Mouse (Mus musculus): Measurements from ENCODE around the gene Rps2. TPM values are rescaled to one million over a fixed set of nuclear protein-coding genes. Genes with fewer than 3 reads are reported as not detected.
A peak's percentile ranks its signal among the peaks of the same experiment; 100 is the strongest.
"Not testable (repeated sequence)": the region's sequence is repeated elsewhere in the genome, so short reads cannot be mapped to it uniquely, and the experiment has no call there.

Rps2 gene
- polyA plus RNA-seq (2012; rRNA removed) (2,709 and 3,185 TPM in 2 replicates), polyA plus RNA-seq (2014; fragmentation: Nextera tagmentation; extraction: Ambion mirVana) (1,651 and 1,722 TPM in 2 replicates)

DNA sequence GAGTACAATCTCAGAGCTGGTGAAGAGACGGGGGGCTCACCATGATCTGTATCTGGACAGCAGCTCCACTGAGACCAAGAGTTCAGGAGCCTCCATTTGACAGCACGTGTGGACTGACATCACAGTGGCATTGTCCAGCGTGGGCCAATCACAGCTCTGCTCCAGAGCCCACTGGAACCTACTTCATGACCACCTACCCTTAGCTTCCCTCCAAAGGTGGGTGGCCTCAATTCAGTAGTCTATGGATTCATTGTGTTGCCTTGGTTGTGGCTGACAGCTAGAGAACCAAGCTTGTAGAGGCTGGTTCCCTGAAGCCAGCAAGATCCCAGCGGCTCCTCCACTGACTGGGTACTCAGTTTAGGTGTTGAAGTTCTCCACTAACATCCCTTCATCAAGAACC is at the start of gene Rps2, which contains the start of gene Rnf151:
Gene Rps2, plus strand, starts transcription at position 174 of the 400 bp plus-strand sequence.
Gene Rnf151, minus strand, starts transcription at position 121 of the 400 bp plus-strand sequence.
- H3K4me1 ChIP-seq (ENCODE audit: control insufficient read depth, insufficient read depth, low read length), result peaks cover 15% of the 10 kb centered on the region; the same call in 1 of the 2 replicates
- H3K9me3 ChIP-seq (ENCODE audit: control insufficient read depth, low read length), result no peaks in the 10 kb centered on the region
- peaks cover 38% of the 10 kb centered on the region for H3K36me3 ChIP-seq (ENCODE audit: control insufficient read depth, insufficient read depth, low read length)
- H3K4me3 ChIP-seq (replicated peaks; ENCODE audit: low read length), result peak within 1 kb of the TSS; percentile 90
- no peaks in the 10 kb centered on the region for H3K27me3 ChIP-seq (ENCODE audit: control insufficient read depth, insufficient read depth, low read length)
- H3K4me2 ChIP-seq (replicated peaks; ENCODE audit: low read depth, low read length, severe bottlenecking), result peak within 1 kb of the TSS; percentile 47
- no peak within 1 kb of the TSS for H3K27ac ChIP-seq (replicated peaks; ENCODE audit: low read depth, low read length)
- peak within 1 kb of the TSS; percentile 93; the same call in 1 of the 2 replicates for H3K9ac ChIP-seq (ENCODE audit: low read depth, low read length, severe bottlenecking)
- WGBS, result 81% methylated on average over 4 of the region's 4 CpGs
- DNase-seq (ENCODE audit: low spot score), result no peak
- ATAC-seq (ENCODE audit: low FRiP score, low read depth), result no peak
- TF ChIP-seq POLR2A (IDR thresholded peaks at IDR 0.05; ENCODE audit: borderline replicate concordance, extremely low read depth, insufficient read depth, insufficient read length), result no peak

DNA sequence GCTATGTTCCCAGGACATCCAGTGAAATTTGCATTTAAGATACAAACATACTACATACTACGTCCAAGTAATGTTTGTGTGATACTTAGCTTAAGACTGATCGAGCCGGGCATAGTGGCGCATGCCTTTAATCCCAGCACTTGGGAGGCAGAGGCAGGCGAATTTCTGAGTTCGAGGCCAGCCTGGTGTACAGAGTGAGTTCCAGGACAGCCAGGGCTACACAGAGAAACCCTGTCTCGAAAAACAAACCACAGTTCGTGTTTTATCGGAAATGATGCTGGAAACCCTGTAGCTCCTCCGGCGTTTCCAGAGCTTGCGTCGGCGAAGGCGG is 48.7 kb upstream of the Rps2 start:
- Histone ChIP-seq H3K4me2 (replicated peaks; ENCODE audit: low read depth, low read length, severe bottlenecking) (peak overlapping the region; percentile 57), H3K9ac (ENCODE audit: low read depth, low read length, severe bottlenecking) (peak overlapping the region; percentile 93), H3K4me1 (ENCODE audit: control insufficient read depth, insufficient read depth, low read length) (peaks cover 26% of the 10 kb centered on the region), H3K4me3 (replicated peaks; ENCODE audit: low read length) (peak overlapping the region; percentile 94), H3K27ac (replicated peaks; ENCODE audit: low read depth, low read length) (peak overlapping the region; percentile 67)
- H3K27me3 ChIP-seq (ENCODE audit: control insufficient read depth, insufficient read depth, low read length); H3K9me3 ChIP-seq (ENCODE audit: control insufficient read depth, low read length); DNase-seq (ENCODE audit: low spot score); H3K36me3 ChIP-seq (ENCODE audit: control insufficient read depth, insufficient read depth, low read length): not testable (repeated sequence)
- WGBS, result 11% methylated on average over 15 of the region's 15 CpGs
- peak; percentile 10; the same call in 1 of the 2 replicates for ATAC-seq (ENCODE audit: low FRiP score, low read depth)

DNA sequence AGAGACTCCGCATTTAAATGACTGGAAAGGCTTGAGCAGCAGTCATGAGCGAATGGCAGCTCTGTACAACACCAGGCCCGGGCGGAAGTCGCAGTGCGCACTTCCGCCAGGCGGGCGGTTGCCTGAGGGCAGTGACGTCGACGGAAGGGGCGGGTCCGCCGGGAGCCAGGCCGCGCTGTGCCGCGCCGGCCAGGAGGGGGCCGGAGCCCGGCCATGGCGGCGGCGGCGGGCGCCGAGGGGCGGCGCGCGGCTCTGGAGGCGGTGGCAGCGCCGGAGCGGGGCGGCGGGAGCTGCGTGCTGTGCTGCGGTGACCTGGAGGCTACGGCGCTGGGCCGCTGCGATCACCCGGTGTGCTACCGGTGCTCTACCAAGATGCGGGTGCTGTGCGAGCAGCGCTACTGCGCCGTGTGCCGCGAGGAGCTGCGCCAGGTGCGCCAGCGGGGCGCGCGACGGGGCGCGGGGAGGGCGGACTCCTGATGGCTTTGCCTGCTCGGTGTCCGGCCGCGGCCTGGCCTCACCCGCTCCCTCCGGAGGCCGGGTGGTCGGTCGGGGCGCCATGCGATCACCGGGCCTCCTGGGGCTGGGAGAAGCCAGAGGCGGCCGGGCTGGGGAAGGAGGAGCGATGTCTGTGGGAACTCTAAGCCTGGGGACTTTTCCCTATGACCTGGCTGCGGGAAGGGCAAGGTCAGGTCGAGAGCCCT is 48.2 kb upstream of the Rps2 start, which contains the start of gene Zfp598:
Gene Zfp598, plus strand, starts transcription at position 143 of the 701 bp plus-strand sequence.
- WGBS, result under 1% methylated on average over 46 of the region's 80 CpGs
- Histone ChIP-seq H3K9me3 (ENCODE audit: control insufficient read depth, low read length) (no peaks in the 10 kb centered on the region), H3K4me2 (replicated peaks; ENCODE audit: low read depth, low read length, severe bottlenecking) (peak within 1 kb of the TSS; percentile 77), H3K4me3 (replicated peaks; ENCODE audit: low read length) (peak within 1 kb of the TSS; percentile 94), H3K27ac (replicated peaks; ENCODE audit: low read depth, low read length) (peak within 1 kb of the TSS; percentile 67), H3K9ac (ENCODE audit: low read depth, low read length, severe bottlenecking) (peak within 1 kb of the TSS; percentile 93), H3K4me1 (ENCODE audit: control insufficient read depth, insufficient read depth, low read length) (peaks cover 26% of the 10 kb centered on the region), H3K36me3 (ENCODE audit: control insufficient read depth, insufficient read depth, low read length) (no peaks in the 10 kb centered on the region), H3K27me3 (ENCODE audit: control insufficient read depth, insufficient read depth, low read length) (no peaks in the 10 kb centered on the region)
- TF ChIP-seq POLR2A (IDR thresholded peaks at IDR 0.05; ENCODE audit: borderline replicate concordance, extremely low read depth, insufficient read depth, insufficient read length), result 0 out of 2 replicates have a peak, but pooled peaks have one; percentile 15
- ATAC-seq (ENCODE audit: low FRiP score, low read depth) (peak; percentile 99), DNase-seq (ENCODE audit: low spot score) (peak; percentile 92)

DNA sequence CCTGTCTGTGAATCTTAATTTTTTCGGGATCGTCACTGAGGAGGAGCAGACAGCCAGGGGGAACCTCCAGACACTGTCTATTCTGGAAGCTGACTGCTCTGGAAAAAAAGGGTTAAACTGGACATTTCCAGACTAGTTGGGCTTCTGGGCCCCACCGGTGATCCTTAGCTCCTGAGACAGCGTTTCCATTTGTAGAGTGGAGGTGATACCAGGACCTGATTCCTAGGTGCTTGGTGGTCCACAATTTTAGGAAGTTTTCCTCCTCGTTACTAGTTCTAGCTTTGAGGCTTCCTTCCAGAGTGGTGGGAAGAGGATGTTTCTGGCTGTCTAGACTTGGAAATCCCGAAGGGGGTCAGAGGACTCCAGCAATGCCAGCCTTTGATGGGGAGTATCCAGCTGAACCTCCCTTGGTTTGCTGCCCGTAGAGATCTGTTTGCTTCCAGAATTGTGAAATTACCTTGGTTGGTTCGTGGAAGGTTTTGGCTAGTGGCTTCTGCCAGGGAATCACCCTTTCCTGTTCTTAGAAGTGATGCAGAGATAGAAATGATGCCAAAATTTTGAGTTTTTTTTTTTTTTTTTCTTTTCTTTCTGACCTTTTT is 47.6 kb upstream of the Rps2 start:
- H3K27me3 ChIP-seq (ENCODE audit: control insufficient read depth, insufficient read depth, low read length), result no peaks in the 10 kb centered on the region
- peak overlapping the region; percentile 67; the same call in 1 of the 2 replicates for H3K27ac ChIP-seq (replicated peaks; ENCODE audit: low read depth, low read length)
- no peaks in the 10 kb centered on the region for H3K9me3 ChIP-seq (ENCODE audit: control insufficient read depth, low read length)
- peaks cover 26% of the 10 kb centered on the region for H3K4me1 ChIP-seq (ENCODE audit: control insufficient read depth, insufficient read depth, low read length)
- no peak for DNase-seq (ENCODE audit: low spot score)
- TF ChIP-seq POLR2A (IDR thresholded peaks at IDR 0.05; ENCODE audit: borderline replicate concordance, extremely low read depth, insufficient read depth, insufficient read length), result no peak
- 8% methylated on average over 8 of the region's 8 CpGs for WGBS
- no peak for ATAC-seq (ENCODE audit: low FRiP score, low read depth)
- peak overlapping the region; percentile 77 for H3K4me2 ChIP-seq (replicated peaks; ENCODE audit: low read depth, low read length, severe bottlenecking)
- H3K9ac ChIP-seq (ENCODE audit: low read depth, low read length, severe bottlenecking), result peak overlapping the region; percentile 93
- H3K36me3 ChIP-seq (ENCODE audit: control insufficient read depth, insufficient read depth, low read length), result no peaks in the 10 kb centered on the region
- H3K4me3 ChIP-seq (replicated peaks; ENCODE audit: low read length), result peak overlapping the region; percentile 94

DNA sequence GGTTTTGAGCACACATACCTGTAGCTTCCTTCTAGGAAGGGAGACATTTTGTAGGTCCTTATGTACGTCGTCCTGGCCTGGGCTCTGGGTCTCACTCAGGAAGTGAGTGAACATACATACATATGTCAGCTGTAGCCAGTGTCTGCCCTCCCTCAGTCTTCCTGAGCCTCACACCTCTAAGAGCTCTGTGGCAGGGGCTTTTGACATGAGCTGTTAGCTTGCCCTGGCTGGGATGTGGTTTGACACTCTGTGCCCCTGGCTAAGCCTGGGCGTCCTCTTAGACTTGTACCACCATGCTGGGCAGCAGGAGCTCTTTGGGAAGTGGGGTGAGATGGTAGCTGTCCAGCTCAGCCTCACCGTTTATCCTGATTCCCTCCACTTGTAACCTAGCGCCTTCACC is 46.6 kb upstream of the Rps2 start:
- no peaks in the 10 kb centered on the region for H3K9me3 ChIP-seq (ENCODE audit: control insufficient read depth, low read length)
- peak overlapping the region; percentile 77; the same call in 1 of the 2 replicates for H3K4me2 ChIP-seq (replicated peaks; ENCODE audit: low read depth, low read length, severe bottlenecking)
- H3K9ac ChIP-seq (ENCODE audit: low read depth, low read length, severe bottlenecking), result peak overlapping the region; percentile 93; the same call in 1 of the 2 replicates
- H3K4me3 ChIP-seq (replicated peaks; ENCODE audit: low read length), result 0 out of 2 replicates have a peak overlapping the region, but pooled peaks have one; percentile 94
- no peak overlapping the region for H3K27ac ChIP-seq (replicated peaks; ENCODE audit: low read depth, low read length)
- H3K36me3 ChIP-seq (ENCODE audit: control insufficient read depth, insufficient read depth, low read length), result no peaks in the 10 kb centered on the region
- TF ChIP-seq POLR2A (IDR thresholded peaks at IDR 0.05; ENCODE audit: borderline replicate concordance, extremely low read depth, insufficient read depth, insufficient read length), result no peak
- H3K4me1 ChIP-seq (ENCODE audit: control insufficient read depth, insufficient read depth, low read length), result peaks cover 26% of the 10 kb centered on the region
- no peaks in the 10 kb centered on the region for H3K27me3 ChIP-seq (ENCODE audit: control insufficient read depth, insufficient read depth, low read length)
- WGBS, result 61% methylated on average over 5 of the region's 5 CpGs
- ATAC-seq (ENCODE audit: low FRiP score, low read depth) (no peak), DNase-seq (ENCODE audit: low spot score) (no peak)

Data from limb, embryonic 14.5 days (tissue).